Mouse (Mus musculus): Measurements from ENCODE around the gene Wdr20. TPM values are rescaled to one million over a fixed set of nuclear protein-coding genes. Genes with fewer than 3 reads are reported as not detected.

Gene Wdr20
- total and polyA plus RNA-seq, 3 experiments, result 17.9 to 26.2 (median 22.8) TPM

DNA sequence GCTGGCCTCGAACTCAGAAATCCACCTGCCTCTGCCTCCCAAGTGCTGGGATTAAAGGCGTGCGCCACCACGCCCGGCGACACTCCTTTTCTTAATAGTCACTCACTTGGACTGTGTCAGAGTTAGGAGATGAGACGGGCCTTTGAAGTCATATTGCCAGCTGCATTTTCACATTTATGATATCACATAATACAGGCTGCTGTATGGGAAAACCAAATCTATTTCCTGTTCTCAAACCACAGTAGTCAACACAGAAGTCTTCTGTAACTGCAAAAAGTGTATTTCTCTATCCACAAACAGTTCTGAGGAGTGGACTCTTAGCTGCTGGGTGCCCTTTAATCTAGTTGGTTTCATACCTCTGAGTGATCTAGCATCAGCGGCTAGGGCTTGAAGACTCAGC, 21.2 kb downstream of the Wdr20 start (continued):
- TF ChIP-seq CHD2 (IDR thresholded peaks at IDR 0.05; ENCODE audit: low read length), result no peak
- TF ChIP-seq MAFK (IDR thresholded peaks at IDR 0.05; ENCODE audit: insufficient replicate concordance, low read length), result no peak
- no peak for TF ChIP-seq MEF2A (IDR thresholded peaks at IDR 0.05; ENCODE audit: borderline replicate concordance, low read depth, low read length)

DNA sequence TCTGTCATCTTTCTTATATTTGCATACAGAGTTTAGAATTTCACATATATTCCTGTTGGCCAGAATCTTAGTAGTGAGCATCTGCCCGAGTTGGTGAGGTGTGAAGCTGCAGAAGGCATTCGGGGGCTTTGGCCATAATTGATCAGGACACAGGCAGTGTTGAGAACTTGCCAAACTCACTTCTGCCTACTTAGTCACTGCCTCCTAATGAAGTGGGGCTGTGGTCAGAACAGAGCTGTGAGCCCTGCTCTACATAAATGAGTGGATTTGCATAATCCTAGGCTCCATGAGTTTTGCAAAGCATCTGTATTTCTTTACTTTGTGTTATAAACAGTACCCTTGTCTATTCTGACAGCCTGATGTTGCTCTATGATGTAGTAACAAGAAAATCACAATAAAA, 24.6 kb downstream of the Wdr20 start:
- DNase-seq (ENCODE audit: extremely low read depth), result no peak
- no peaks in the 10 kb centered on the region; the same call in none of the 2 replicates for H3K79me2 ChIP-seq (replicated peaks; ENCODE audit: control insufficient read depth, extremely low read depth, insufficient read depth, poor library complexity, severe bottlenecking)
- H3K4me2 ChIP-seq (ENCODE audit: insufficient read depth, low read depth, poor library complexity, severe bottlenecking), result no peak overlapping the region
- no peak overlapping the region for H3K4me3 ChIP-seq (replicated peaks in 1 of 3; ENCODE audit: low read depth in 2 of 3, low read length in 2 of 3, poor library complexity in 1 of 3)
- peaks cover 0 to 37% of the 10 kb centered on the region in 2 experiments for H3K36me3 ChIP-seq (replicated peaks in 1 of 2; ENCODE audit: control insufficient read depth in 1 of 2, insufficient read depth in 1 of 2, low read length in 1 of 2)
- dilution Hi-C loops (cut with MboI; ENCODE audit: extremely low pct_ligation_motif_present, extremely low pct_unique_long_range_greater_than_20kb, low sequenced_read_pairs) (no loop called here), in situ Hi-C loops (cut with MboI; ENCODE audit: low pct_ligation_motif_present, low pct_unique_long_range_greater_than_20kb, low sequenced_read_pairs) (no loop called here)
- H3K9ac ChIP-seq (ENCODE audit: insufficient read depth, low read depth), result no peak overlapping the region
- H3K27ac ChIP-seq (ENCODE audit: insufficient read depth, low read depth), result no peak overlapping the region
- H3K9me3 ChIP-seq (replicated peaks; ENCODE audit: low read length), result no peaks in the 10 kb centered on the region
- no peaks in the 10 kb centered on the region for H3K27me3 ChIP-seq (replicated peaks)
- peaks cover 9 to 48% of the 10 kb centered on the region in 2 experiments for H3K4me1 ChIP-seq (ENCODE audit: control insufficient read depth in 1 of 2, insufficient read depth in 2 of 2)
- TF ChIP-seq CTCF (conservative IDR thresholded peaks at IDR 0.05 in 1 of 2, IDR thresholded peaks at IDR 0.05 in 1 of 2; ENCODE audit: low read depth in 2 of 2, low read length in 2 of 2) (no peak), ELF1 (IDR thresholded peaks at IDR 0.05; ENCODE audit: low read depth, low read length) (no peak), JUN (IDR thresholded peaks at IDR 0.05; ENCODE audit: insufficient read depth, low read depth, low read length) (no peak), IRF4 (IDR thresholded peaks at IDR 0.05; ENCODE audit: low read depth, low read length) (no peak), MXI1 (IDR thresholded peaks at IDR 0.05; ENCODE audit: low read depth, low read length) (no peak), NRF1 (IDR thresholded peaks at IDR 0.05; ENCODE audit: low read depth, low read length) (no peak), SMC3 (IDR thresholded peaks at IDR 0.05; ENCODE audit: low read depth, low read length) (no peak), RCOR1 (conservative IDR thresholded peaks at IDR 0.05; ENCODE audit: low read depth, low read length) (no peak), NELFE (IDR thresholded peaks at IDR 0.05; ENCODE audit: low read depth, low read length) (no peak), ZMIZ1 (IDR thresholded peaks at IDR 0.05; ENCODE audit: low read depth, low read length) (no peak), RAD21 (IDR thresholded peaks at IDR 0.05; ENCODE audit: low read depth, low read length) (no peak)

DNA sequence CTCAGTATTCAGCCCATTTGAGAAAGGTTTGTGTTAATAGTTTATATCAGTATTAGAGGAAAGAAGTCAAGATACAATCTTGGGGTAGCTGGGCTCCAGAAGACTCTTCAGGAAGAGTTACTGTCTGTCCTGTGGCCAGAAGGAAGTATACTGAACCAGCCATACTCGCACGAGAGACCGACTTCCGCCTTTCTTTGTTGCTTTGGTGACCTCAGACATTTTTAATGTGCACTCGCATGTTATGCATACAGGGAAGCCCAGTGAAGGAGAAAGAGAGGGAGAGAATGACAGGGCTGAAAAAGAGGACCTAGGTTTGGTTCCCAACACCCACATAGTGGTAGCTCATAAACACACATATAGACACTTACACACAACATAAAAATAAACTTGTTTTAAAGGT, 26.8 kb downstream of the Wdr20 start:
- H3K4me2 ChIP-seq (ENCODE audit: insufficient read depth, low read depth, poor library complexity, severe bottlenecking), result no peak overlapping the region
- H3K27ac ChIP-seq (ENCODE audit: insufficient read depth, low read depth), result no peak overlapping the region
- in situ Hi-C loops (cut with MboI; ENCODE audit: low pct_ligation_motif_present, low pct_unique_long_range_greater_than_20kb, low sequenced_read_pairs), result no loop called here
- H3K9me3 ChIP-seq (replicated peaks; ENCODE audit: low read length), result no peaks in the 10 kb centered on the region
- TF ChIP-seq CTCF (conservative IDR thresholded peaks at IDR 0.05 in 1 of 2, IDR thresholded peaks at IDR 0.05 in 1 of 2; ENCODE audit: low read depth in 2 of 2, low read length in 2 of 2), result no peak
- TF ChIP-seq TCF12 (IDR thresholded peaks at IDR 0.05; ENCODE audit: low read depth, low read length), result no peak
- no peak for TF ChIP-seq ZMIZ1 (IDR thresholded peaks at IDR 0.05; ENCODE audit: low read depth, low read length)
- TF ChIP-seq HCFC1 (IDR thresholded peaks at IDR 0.05; ENCODE audit: low read depth, low read length), result no peak
- no peak for TF ChIP-seq EP300 (IDR thresholded peaks at IDR 0.05; ENCODE audit: low read length)
- TF ChIP-seq USF1 (IDR thresholded peaks at IDR 0.05; ENCODE audit: low read depth, low read length), result no peak
- no peak for TF ChIP-seq E2F4 (IDR thresholded peaks at IDR 0.05; ENCODE audit: insufficient replicate concordance, low read depth, low read length)
- TF ChIP-seq MXI1 (IDR thresholded peaks at IDR 0.05; ENCODE audit: low read depth, low read length), result no peak
- no peak for TF ChIP-seq RAD21 (IDR thresholded peaks at IDR 0.05; ENCODE audit: low read depth, low read length)
- no peak for TF ChIP-seq RCOR1 (conservative IDR thresholded peaks at IDR 0.05; ENCODE audit: low read depth, low read length)
- TF ChIP-seq ZNF384 (IDR thresholded peaks at IDR 0.05; ENCODE audit: low read depth, low read length), result no peak
- no peak for TF ChIP-seq PAX5 (IDR thresholded peaks at IDR 0.05; ENCODE audit: low read length)
- TF ChIP-seq SIN3A (IDR thresholded peaks at IDR 0.05; ENCODE audit: low read length), result no peak
- no peak for TF ChIP-seq CHD1 (IDR thresholded peaks at IDR 0.05; ENCODE audit: low read depth, low read length)
- TF ChIP-seq ZC3H11A (IDR thresholded peaks at IDR 0.05; ENCODE audit: low read depth, low read length), result no peak
- TF ChIP-seq MEF2A (IDR thresholded peaks at IDR 0.05; ENCODE audit: borderline replicate concordance, low read depth, low read length), result no peak
- no peak for TF ChIP-seq MAFK (IDR thresholded peaks at IDR 0.05; ENCODE audit: insufficient replicate concordance, low read length)
- no peak for TF ChIP-seq UBTF (IDR thresholded peaks at IDR 0.05; ENCODE audit: low read depth, low read length)
- no peak for TF ChIP-seq NELFE (IDR thresholded peaks at IDR 0.05; ENCODE audit: low read depth, low read length)
- H3K9ac ChIP-seq (ENCODE audit: insufficient read depth, low read depth), result no peak overlapping the region
- dilution Hi-C loops (cut with MboI; ENCODE audit: extremely low pct_ligation_motif_present, extremely low pct_unique_long_range_greater_than_20kb, low sequenced_read_pairs), result no loop called here
- H3K36me3 ChIP-seq (replicated peaks in 1 of 2; ENCODE audit: control insufficient read depth in 1 of 2, insufficient read depth in 1 of 2, low read length in 1 of 2), result peaks cover 0 to 42% of the 10 kb centered on the region in 2 experiments
- no peak for DNase-seq (ENCODE audit: extremely low read depth)
- no peaks in the 10 kb centered on the region for H3K27me3 ChIP-seq (replicated peaks)
- H3K4me3 ChIP-seq (replicated peaks in 1 of 3; ENCODE audit: low read depth in 2 of 3, low read length in 2 of 3, poor library complexity in 1 of 3), result no peak overlapping the region
- H3K79me2 ChIP-seq (replicated peaks; ENCODE audit: control insufficient read depth, extremely low read depth, insufficient read depth, poor library complexity, severe bottlenecking), result no peaks in the 10 kb centered on the region; the same call in 1 of the 2 replicates
- H3K4me1 ChIP-seq (ENCODE audit: control insufficient read depth in 1 of 2, insufficient read depth in 2 of 2), result peaks cover 8 to 52% of the 10 kb centered on the region in 2 experiments

All from CH12.LX (cell line).